Mouse (Mus musculus): ENCODE data around the gene Ormdl3. TPM values are rescaled to one million over a fixed set of nuclear protein-coding genes. Genes with fewer than 3 reads are reported as not detected.

Gene Ormdl3
- polyA plus RNA-seq, 1 experiment, result 111 TPM

GRCm38 (mm10) chr11:98540319-98540718 lies 46.8 kb downstream of the Ormdl3 start:
- TF ChIP-seq POLR2A (IDR thresholded peaks at IDR 0.05; ENCODE audit: control insufficient read depth, low read depth, low read length), result no peak
- TF ChIP-seq CTCF (IDR thresholded peaks at IDR 0.05; ENCODE audit: control insufficient read depth, insufficient read depth, insufficient replicate concordance, low read depth, low read length), result peak; percentile 38; the same call in 1 of the 2 replicates
- no peaks in the 10 kb centered on the region for H3K36me3 ChIP-seq (ENCODE audit: control insufficient read depth, insufficient read depth, low read length)
- H3K4me1 ChIP-seq (ENCODE audit: control insufficient read depth, insufficient read depth, low read length), result peaks cover 2% of the 10 kb centered on the region; the same call in 1 of the 2 replicates
- no peak overlapping the region for H3K27ac ChIP-seq (ENCODE audit: control insufficient read depth, insufficient read depth, low read depth, low read length)
- H3K27me3 ChIP-seq (ENCODE audit: control insufficient read depth, insufficient read depth, low read length), result no peaks in the 10 kb centered on the region
- no peak overlapping the region for H3K4me3 ChIP-seq (ENCODE audit: control insufficient read depth, low read depth, low read length)

GRCm38 (mm10) chr11:98537480-98538034 lies 49.6 kb downstream of the Ormdl3 start:
- Histone ChIP-seq H3K4me1 (ENCODE audit: control insufficient read depth, insufficient read depth, low read length) (no peaks in the 10 kb centered on the region), H3K4me3 (ENCODE audit: control insufficient read depth, low read depth, low read length) (no peak overlapping the region), H3K27me3 (ENCODE audit: control insufficient read depth, insufficient read depth, low read length) (no peaks in the 10 kb centered on the region), H3K36me3 (ENCODE audit: control insufficient read depth, insufficient read depth, low read length) (no peaks in the 10 kb centered on the region), H3K27ac (ENCODE audit: control insufficient read depth, insufficient read depth, low read depth, low read length) (no peak overlapping the region)
- no peak for TF ChIP-seq CTCF (IDR thresholded peaks at IDR 0.05; ENCODE audit: control insufficient read depth, insufficient read depth, insufficient replicate concordance, low read depth, low read length)
- no peak for TF ChIP-seq POLR2A (IDR thresholded peaks at IDR 0.05; ENCODE audit: control insufficient read depth, low read depth, low read length)

Other genes starting within 250 kb of the Ormdl3 start
- 0.58 and 1.1 TPM in 2 replicates for gene Ppp1r1b, start 239.0 kb downstream of the Ormdl3 start, polyA plus RNA-seq (2012; rRNA removed)
- 24.3 and 26.9 TPM in 2 replicates for gene Stard3, start 229.0 kb downstream of the Ormdl3 start, polyA plus RNA-seq (2012; rRNA removed)
- gene Tcap, start 203.6 kb downstream of the Ormdl3 start, polyA plus RNA-seq (2012; rRNA removed), result 0.19 TPM in 1 of 2 replicates, not detected in the other
- 0.35 and 4.7 TPM in 2 replicates for gene Pnmt, start 200.9 kb downstream of the Ormdl3 start, polyA plus RNA-seq (2012; rRNA removed)
- gene Pgap3, start 186.9 kb downstream of the Ormdl3 start, polyA plus RNA-seq (2012; rRNA removed), result 4.9 and 6.1 TPM in 2 replicates
- 1.5 and 1.9 TPM in 2 replicates for gene Erbb2, start 174.9 kb downstream of the Ormdl3 start, polyA plus RNA-seq (2012; rRNA removed)
- gene Mien1, start 148.4 kb downstream of the Ormdl3 start, polyA plus RNA-seq (2012; rRNA removed), result 53.1 and 68.0 TPM in 2 replicates
- 2.4 and 3.1 TPM in 2 replicates for gene Grb7, start 141.0 kb downstream of the Ormdl3 start, polyA plus RNA-seq (2012; rRNA removed)
- 0.10 TPM in 2 replicates for gene Ikzf3, start 41.3 kb downstream of the Ormdl3 start, polyA plus RNA-seq (2012; rRNA removed)
- 274 and 283 TPM in 2 replicates for gene Zpbp2, start 36.3 kb downstream of the Ormdl3 start, polyA plus RNA-seq (2012; rRNA removed)
- not detected in 2 replicates for gene Lrrc3c, start 10.9 kb upstream of the Ormdl3 start, polyA plus RNA-seq (2012; rRNA removed)
- 0.11 and 0.16 TPM in 2 replicates for gene Gm12355, start 38.3 kb upstream of the Ormdl3 start, polyA plus RNA-seq (2012; rRNA removed)
- 0.20 TPM in 2 replicates for gene Gsdma3, start 39.0 kb upstream of the Ormdl3 start, polyA plus RNA-seq (2012; rRNA removed)
- gene Gsdma2, start 59.4 kb upstream of the Ormdl3 start, polyA plus RNA-seq (2012; rRNA removed), result 0.28 and 0.42 TPM in 2 replicates
- gene Gsdma, start 77.0 kb upstream of the Ormdl3 start, polyA plus RNA-seq (2012; rRNA removed), result 5.5 and 6.7 TPM in 2 replicates
- 70.2 and 78.9 TPM in 2 replicates for gene Psmd3, start 95.2 kb upstream of the Ormdl3 start, polyA plus RNA-seq (2012; rRNA removed)
- gene Csf3, start 113.9 kb upstream of the Ormdl3 start, polyA plus RNA-seq (2012; rRNA removed), result 0.48 and 0.63 TPM in 2 replicates
- 96.6 and 106 TPM in 2 replicates for gene Med24, start 142.1 kb upstream of the Ormdl3 start, polyA plus RNA-seq (2012; rRNA removed)
- gene Thra, start 153.3 kb upstream of the Ormdl3 start, polyA plus RNA-seq (2012; rRNA removed), result 14.4 and 18.9 TPM in 2 replicates
- 34.7 and 38.6 TPM in 2 replicates for gene Nr1d1, start 188.0 kb upstream of the Ormdl3 start, polyA plus RNA-seq (2012; rRNA removed)
- gene Msl1, start 208.1 kb upstream of the Ormdl3 start, polyA plus RNA-seq (2012; rRNA removed), result 138 and 143 TPM in 2 replicates
- 22.0 and 24.9 TPM in 2 replicates for gene Casc3, start 217.5 kb upstream of the Ormdl3 start, polyA plus RNA-seq (2012; rRNA removed)
- 2.2 and 2.7 TPM in 2 replicates for gene Rapgefl1, start 249.4 kb upstream of the Ormdl3 start, polyA plus RNA-seq (2012; rRNA removed)

All from testis, adult 2 months (tissue).